Mouse (Mus musculus): Measurements from ENCODE around the gene Frmd6. TPM values are rescaled to one million over a fixed set of nuclear protein-coding genes. Genes with fewer than 3 reads are reported as not detected.

The Frmd6 gene
- total and polyA plus RNA-seq, 3 experiments: 2.5 to 4.5 (median 3.5) TPM

GRCm38 (mm10) chr12:70783475-70784239 is 41.7 kb upstream of the Frmd6 start:
- Histone ChIP-seq H3K9me3 (replicated peaks; ENCODE audit: low read length) (no peaks in the 10 kb centered on the region), H3K4me1 (ENCODE audit: control insufficient read depth in 1 of 2, insufficient read depth in 2 of 2) (no peaks in the 10 kb centered on the region; a peak in 2 of 4 replicates), H3K27me3 (replicated peaks) (no peaks in the 10 kb centered on the region), H3K9ac (ENCODE audit: insufficient read depth, low read depth) (no peak overlapping the region), H3K27ac (ENCODE audit: insufficient read depth, low read depth) (no peak overlapping the region), H3K4me3 (replicated peaks in 1 of 3; ENCODE audit: low read depth in 2 of 3, low read length in 2 of 3, poor library complexity in 1 of 3) (no peak overlapping the region), H3K36me3 (replicated peaks in 1 of 2; ENCODE audit: control insufficient read depth in 1 of 2, insufficient read depth in 1 of 2, low read length in 1 of 2) (no peaks in the 10 kb centered on the region), H3K79me2 (replicated peaks; ENCODE audit: control insufficient read depth, extremely low read depth, insufficient read depth, poor library complexity, severe bottlenecking) (no peaks in the 10 kb centered on the region), H3K4me2 (ENCODE audit: insufficient read depth, low read depth, poor library complexity, severe bottlenecking) (no peak overlapping the region)
- dilution Hi-C loops (cut with MboI; ENCODE audit: extremely low pct_ligation_motif_present, extremely low pct_unique_long_range_greater_than_20kb, low sequenced_read_pairs) (no loop called here), in situ Hi-C loops (cut with MboI; ENCODE audit: low pct_ligation_motif_present, low pct_unique_long_range_greater_than_20kb, low sequenced_read_pairs) (no loop called here)
- DNase-seq (ENCODE audit: extremely low read depth): no peak
- TF ChIP-seq RCOR1 (conservative IDR thresholded peaks at IDR 0.05; ENCODE audit: low read depth, low read length) (no peak), MAFK (IDR thresholded peaks at IDR 0.05; ENCODE audit: insufficient replicate concordance, low read length) (no peak), BHLHE40 (IDR thresholded peaks at IDR 0.05; ENCODE audit: low read depth, low read length) (no peak), MAZ (IDR thresholded peaks at IDR 0.05; ENCODE audit: low read depth, low read length) (no peak), MAX (IDR thresholded peaks at IDR 0.05; ENCODE audit: low read length) (no peak), ZMIZ1 (IDR thresholded peaks at IDR 0.05; ENCODE audit: low read depth, low read length) (no peak), PAX5 (IDR thresholded peaks at IDR 0.05; ENCODE audit: low read length) (no peak), USF2 (conservative IDR thresholded peaks at IDR 0.05; ENCODE audit: low read depth, low read length) (no peak), ZC3H11A (IDR thresholded peaks at IDR 0.05; ENCODE audit: low read depth, low read length) (no peak), NRF1 (IDR thresholded peaks at IDR 0.05; ENCODE audit: low read depth, low read length) (no peak), JUND (conservative IDR thresholded peaks at IDR 0.05; ENCODE audit: low read depth, low read length) (no peak), E2F4 (IDR thresholded peaks at IDR 0.05; ENCODE audit: insufficient replicate concordance, low read depth, low read length) (no peak), USF1 (IDR thresholded peaks at IDR 0.05; ENCODE audit: low read depth, low read length) (no peak), MXI1 (IDR thresholded peaks at IDR 0.05; ENCODE audit: low read depth, low read length) (no peak), HCFC1 (IDR thresholded peaks at IDR 0.05; ENCODE audit: low read depth, low read length) (no peak), SIN3A (IDR thresholded peaks at IDR 0.05; ENCODE audit: low read length) (no peak), EP300 (IDR thresholded peaks at IDR 0.05; ENCODE audit: low read length) (no peak), TBP (conservative IDR thresholded peaks at IDR 0.05; ENCODE audit: low read depth, low read length) (no peak)

- no peaks in the 10 kb centered on the region for H3K36me3 ChIP-seq (replicated peaks in 1 of 2; ENCODE audit: control insufficient read depth in 1 of 2, insufficient read depth in 1 of 2, low read length in 1 of 2)
- H3K4me3 ChIP-seq (replicated peaks in 1 of 3; ENCODE audit: low read depth in 2 of 3, low read length in 2 of 3, poor library complexity in 1 of 3): no peak overlapping the region
- H3K9ac ChIP-seq (ENCODE audit: insufficient read depth, low read depth): no peak overlapping the region
- peaks cover 2% of the 10 kb centered on the region for H3K27me3 ChIP-seq (replicated peaks)
- DNase-seq (ENCODE audit: extremely low read depth): no peak
- dilution Hi-C loops (cut with MboI; ENCODE audit: extremely low pct_ligation_motif_present, extremely low pct_unique_long_range_greater_than_20kb, low sequenced_read_pairs) (no loop called here), in situ Hi-C loops (cut with MboI; ENCODE audit: low pct_ligation_motif_present, low pct_unique_long_range_greater_than_20kb, low sequenced_read_pairs) (no loop called here)
- H3K4me2 ChIP-seq (ENCODE audit: insufficient read depth, low read depth, poor library complexity, severe bottlenecking): no peak overlapping the region
- no peak overlapping the region for H3K27ac ChIP-seq (ENCODE audit: insufficient read depth, low read depth)
- H3K79me2 ChIP-seq (replicated peaks; ENCODE audit: control insufficient read depth, extremely low read depth, insufficient read depth, poor library complexity, severe bottlenecking): no peaks in the 10 kb centered on the region
- no peak for TF ChIP-seq ZC3H11A (IDR thresholded peaks at IDR 0.05; ENCODE audit: low read depth, low read length)
- no peak for TF ChIP-seq UBTF (IDR thresholded peaks at IDR 0.05; ENCODE audit: low read depth, low read length)
- TF ChIP-seq MYC (IDR thresholded peaks at IDR 0.05; ENCODE audit: low read depth, low read length): no peak
- TF ChIP-seq ZKSCAN1 (IDR thresholded peaks at IDR 0.05; ENCODE audit: borderline replicate concordance, low read depth, low read length): no peak
- no peak for TF ChIP-seq ZNF384 (IDR thresholded peaks at IDR 0.05; ENCODE audit: low read depth, low read length)
- TF ChIP-seq MAZ (IDR thresholded peaks at IDR 0.05; ENCODE audit: low read depth, low read length): no peak
- TF ChIP-seq E2F4 (IDR thresholded peaks at IDR 0.05; ENCODE audit: insufficient replicate concordance, low read depth, low read length): no peak
- TF ChIP-seq NRF1 (IDR thresholded peaks at IDR 0.05; ENCODE audit: low read depth, low read length): no peak
- no peak for TF ChIP-seq SIN3A (IDR thresholded peaks at IDR 0.05; ENCODE audit: low read length)
- no peak for TF ChIP-seq ETS1 (conservative IDR thresholded peaks at IDR 0.05; ENCODE audit: low read depth, low read length)
- no peak for TF ChIP-seq MAX (IDR thresholded peaks at IDR 0.05; ENCODE audit: low read length)
- no peak for TF ChIP-seq SMC3 (IDR thresholded peaks at IDR 0.05; ENCODE audit: low read depth, low read length)
- TF ChIP-seq IRF4 (IDR thresholded peaks at IDR 0.05; ENCODE audit: low read depth, low read length): no peak
- TF ChIP-seq MAFK (IDR thresholded peaks at IDR 0.05; ENCODE audit: insufficient replicate concordance, low read length): no peak
- TF ChIP-seq TCF12 (IDR thresholded peaks at IDR 0.05; ENCODE audit: low read depth, low read length): no peak
- no peak for TF ChIP-seq ZMIZ1 (IDR thresholded peaks at IDR 0.05; ENCODE audit: low read depth, low read length)
- no peak for TF ChIP-seq PAX5 (IDR thresholded peaks at IDR 0.05; ENCODE audit: low read length)
- no peaks in the 10 kb centered on the region for H3K4me1 ChIP-seq (ENCODE audit: control insufficient read depth in 1 of 2, insufficient read depth in 2 of 2)
- no peaks in the 10 kb centered on the region for H3K9me3 ChIP-seq (replicated peaks; ENCODE audit: low read length)
These were observed 41.0 kb upstream of the Frmd6 start for GRCm38 (mm10) chr12:70784240-70784705.
